Mouse (Mus musculus) forebrain, embryonic 14.5 days (tissue): Measurements from ENCODE around the gene Toporsl. TPM values are rescaled to one million over a fixed set of nuclear protein-coding genes. Genes with fewer than 3 reads are reported as not detected.
A peak's percentile ranks its signal among the peaks of the same experiment; 100 is the strongest.

Source experiments
- ATAC-seq: fragments of 200-750 bp; cut with Nextera tagmentation; 2 replicates; pipeline ENCODE4 v1.8.0; 2017; ENCODE audit warnings: mild to moderate bottlenecking, moderate library complexity
- DNase-seq: peaks from one replicate; pipeline ENCODE4 v3.0.0-alpha.2; 2015; ENCODE audit warnings: low spot score
- H3K27ac ChIP-seq: fragments of 300-500 bp; sonication (generic); 2 replicates; pipeline ENCODE4 v1.5.1; 2014; ENCODE audit warnings: low read depth, mild to moderate bottlenecking, control low read depth, low read length, moderate library complexity
- H3K27me3 ChIP-seq: fragments of 300-500 bp; sonication (generic); replicated peaks from 2 replicates; pipeline ENCODE4 v1.6.1; 2014; ENCODE audit warnings: low read length, control low read depth, mixed read lengths; ENCODE audit not compliant: control insufficient read depth, insufficient read depth
- H3K36me3 ChIP-seq: fragments of 300-500 bp; sonication (generic); 2 replicates; pipeline ENCODE4 v1.6.1; 2014; ENCODE audit warnings: low read length, control low read depth; ENCODE audit not compliant: control insufficient read depth, insufficient read depth
- H3K4me1 ChIP-seq: fragments of 300-500 bp; sonication (generic); 2 replicates; pipeline ENCODE4 v1.6.1; 2014; ENCODE audit warnings: antibody characterized with exemption, low read length, control low read depth; ENCODE audit not compliant: control insufficient read depth, insufficient read depth
- H3K4me2 ChIP-seq: fragments of 300-500 bp; sonication (generic); 2 replicates; pipeline ENCODE4 v1.6.1; 2014; ENCODE audit warnings: mild to moderate bottlenecking, control low read depth, low read length
- H3K4me3 ChIP-seq: fragments of 300-500 bp; sonication (generic); 2 replicates; pipeline ENCODE4 v1.5.1; 2014; ENCODE audit warnings: low read depth, low read length, control low read depth
- H3K9ac ChIP-seq: fragments of 300-500 bp; sonication (generic); 2 replicates; pipeline ENCODE4 v1.6.1; 2014; ENCODE audit warnings: mild to moderate bottlenecking, low read length, control low read depth, moderate library complexity
- H3K9me3 ChIP-seq: fragments of 300-500 bp; sonication (generic); replicated peaks from 2 replicates; pipeline ENCODE4 v1.6.1; 2016; ENCODE audit warnings: low read length, control low read depth, mixed read lengths; ENCODE audit not compliant: control insufficient read depth
- WGBS: fragments of 180-500 bp; shearing (Covaris S2); extraction: QIAGEN DNeasy Blood & Tissue Kit; methylation state at CpG from one replicate; pipeline ENCODE4 v1.1.7; 2014; 5-methylcytosine and 5-hydroxymethylcytosine counted together
- polyA plus RNA-seq: library from polyadenylated mRNA; unstranded; fragments of >200 nt; fragmentation: Nextera tagmentation; extraction: Ambion mirVana; gene quantifications from 2 replicates; pipeline ENCODE4 v1.2.1, GENCODE M21; 2014

The Toporsl gene
- polyA plus RNA-seq, 1 experiment from 2014 or later = not detected

- DNase-seq (peak; percentile 56), ATAC-seq (peak; percentile 79)
- WGBS = 55% methylated on average over 6 of the region's 6 CpGs
- Histone ChIP-seq H3K9ac (no peak overlapping the region), H3K4me2 (no peak overlapping the region), H3K4me3 (no peak overlapping the region), H3K27ac (no peak overlapping the region), H3K36me3 (no peaks in the 10 kb centered on the region), H3K27me3 (no peaks in the 10 kb centered on the region), H3K9me3 (no peaks in the 10 kb centered on the region), H3K4me1 (no peaks in the 10 kb centered on the region)
These were observed 38.9 kb downstream of the Toporsl start for GRCm38 (mm10) chr4:52634986-52635385.

- DNase-seq = no peak
- H3K4me1 ChIP-seq = no peaks in the 10 kb centered on the region
These were observed 51.7 kb downstream of the Toporsl start for GRCm38 (mm10) chr4:52647791-52648190.

GRCm38 (mm10) chr4:52659701-52660100 is 63.6 kb downstream of the Toporsl start:
- Histone ChIP-seq H3K27me3 (no peaks in the 10 kb centered on the region), H3K4me3 (no peak overlapping the region), H3K9me3 (no peaks in the 10 kb centered on the region), H3K27ac (no peak overlapping the region), H3K4me1 (no peaks in the 10 kb centered on the region), H3K9ac (no peak overlapping the region), H3K36me3 (no peaks in the 10 kb centered on the region), H3K4me2 (no peak overlapping the region)
- ATAC-seq (no peak), DNase-seq (no peak)

More at GRCm38 (mm10) chr4:52647791-52648190, 51.7 kb downstream of the Toporsl start:
- no peak overlapping the region for H3K4me3 ChIP-seq
- no peaks in the 10 kb centered on the region for H3K27me3 ChIP-seq
- H3K9me3 ChIP-seq = no peaks in the 10 kb centered on the region
- no peak overlapping the region for H3K27ac ChIP-seq
- ATAC-seq = 0 out of 2 replicates have a peak, but pooled peaks have one; percentile 32
- no peak overlapping the region for H3K4me2 ChIP-seq
- WGBS = 66% methylated on average over 4 of the region's 4 CpGs
- no peak overlapping the region for H3K9ac ChIP-seq
- no peaks in the 10 kb centered on the region for H3K36me3 ChIP-seq

GRCm38 (mm10) chr4:52660701-52661117 is 64.6 kb downstream of the Toporsl start:
- H3K36me3 ChIP-seq = no peaks in the 10 kb centered on the region
- peak overlapping the region; percentile 21; the same call in 1 of the 2 replicates for H3K4me2 ChIP-seq
- H3K27me3 ChIP-seq = no peaks in the 10 kb centered on the region
- no peak overlapping the region for H3K27ac ChIP-seq
- H3K4me1 ChIP-seq = no peaks in the 10 kb centered on the region
- H3K4me3 ChIP-seq = no peak overlapping the region
- ATAC-seq (peak; percentile 71), DNase-seq (peak; percentile 39)
- no peaks in the 10 kb centered on the region for H3K9me3 ChIP-seq
- no peak overlapping the region for H3K9ac ChIP-seq
- 2% methylated on average over 3 of the region's 3 CpGs for WGBS

GRCm38 (mm10) chr4:52661311-52661710 is 65.2 kb downstream of the Toporsl start:
- no peak overlapping the region for H3K9ac ChIP-seq
- no peak overlapping the region for H3K4me3 ChIP-seq
- WGBS = 72% methylated on average over 5 of the region's 5 CpGs
- no peak overlapping the region for H3K27ac ChIP-seq
- H3K36me3 ChIP-seq = no peaks in the 10 kb centered on the region
- DNase-seq (no peak), ATAC-seq (no peak)
- peaks cover 3% of the 10 kb centered on the region for H3K4me1 ChIP-seq
- no peak overlapping the region for H3K4me2 ChIP-seq
- no peaks in the 10 kb centered on the region for H3K27me3 ChIP-seq
- H3K9me3 ChIP-seq = no peaks in the 10 kb centered on the region

Other genes starting within 250 kb of the Toporsl start
- 91.0 and 109 TPM in 2 replicates for gene Smc2, start 157.0 kb upstream of the Toporsl start, polyA plus RNA-seq
- not detected in 2 replicates for gene Vma21-ps, start 99.0 kb upstream of the Toporsl start, polyA plus RNA-seq
- gene Olfr275, start 218.3 kb downstream of the Toporsl start, polyA plus RNA-seq = not detected in 2 replicates